Mouse (Mus musculus) neural tube, embryonic 15.5 days (tissue): ENCODE results near the gene 2610042L04Rik. TPM values are rescaled to one million over a fixed set of nuclear protein-coding genes. Genes with fewer than 3 reads are reported as not detected.
"Not testable (repeated sequence)": the region's sequence is repeated elsewhere in the genome, so short reads cannot be mapped to it uniquely, and the experiment has no call there.

ENCODE experiments used
- ATAC-seq: fragments of 200-750 bp; cut with Nextera tagmentation; 2 replicates; pipeline ENCODE4 v1.8.0; 2017; ENCODE audit warnings: mild to moderate bottlenecking, moderate TSS enrichment, moderate library complexity; ENCODE audit not compliant: low FRiP score
- H3K27ac ChIP-seq: fragments of 300-500 bp; sonication (generic); replicated peaks from 2 replicates; pipeline ENCODE4 v1.5.1; 2015; ENCODE audit warnings: mild to moderate bottlenecking, inconsistent platforms
- H3K27me3 ChIP-seq: fragments of 300-500 bp; sonication (generic); replicated peaks from 2 replicates; pipeline ENCODE4 v1.6.1; 2015; ENCODE audit warnings: inconsistent platforms
- H3K36me3 ChIP-seq: fragments of 300-500 bp; sonication (generic); 2 replicates; pipeline ENCODE4 v1.6.1; 2015; ENCODE audit warnings: inconsistent platforms
- H3K4me1 ChIP-seq: fragments of 300-500 bp; sonication (generic); 2 replicates; pipeline ENCODE4 v1.6.1; 2015; ENCODE audit warnings: inconsistent platforms
- H3K4me2 ChIP-seq: fragments of 300-500 bp; sonication (generic); 2 replicates; pipeline ENCODE4 v1.6.1; 2015; ENCODE audit warnings: inconsistent platforms, mild to moderate bottlenecking, moderate library complexity
- H3K4me3 ChIP-seq: fragments of 300-500 bp; sonication (generic); replicated peaks from 2 replicates; pipeline ENCODE4 v1.5.1; 2015; ENCODE audit warnings: mild to moderate bottlenecking, inconsistent platforms
- H3K9ac ChIP-seq: fragments of 300-500 bp; sonication (generic); replicated peaks from 2 replicates; pipeline ENCODE4 v1.6.1; 2015; ENCODE audit warnings: mild to moderate bottlenecking, inconsistent platforms
- H3K9me3 ChIP-seq: fragments of 300-500 bp; sonication (generic); replicated peaks from 2 replicates; pipeline ENCODE4 v1.6.1; 2016; ENCODE audit warnings: inconsistent platforms
- WGBS: fragments of 180-500 bp; shearing (Covaris S2); methylation state at CpG from one replicate; pipeline ENCODE4 v1.1.7; 2015; ENCODE audit warnings: mixed read lengths; 5-methylcytosine and 5-hydroxymethylcytosine counted together
- polyA plus RNA-seq: library from polyadenylated mRNA; unstranded; fragments of >200 nt; fragmentation: Nextera tagmentation; extraction: Ambion mirVana; gene quantifications from 2 replicates; pipeline ENCODE4 v1.2.1, GENCODE M21; 2015

2610042L04Rik gene
- 5.2 and 5.7 TPM in 2 replicates for polyA plus RNA-seq

- not testable (repeated sequence) for H3K4me1 ChIP-seq, ATAC-seq, H3K9me3 ChIP-seq, H3K36me3 ChIP-seq, H3K27ac ChIP-seq, H3K27me3 ChIP-seq
- WGBS, result under 1% methylated on average over 16 of the region's 48 CpGs
- H3K9ac ChIP-seq, result peak within 1 kb of the TSS; percentile 45
- H3K4me2 ChIP-seq, result peak within 1 kb of the TSS; percentile 64
- peak within 1 kb of the TSS; percentile 49 for H3K4me3 ChIP-seq
Measured at GRCm38 (mm10) chr14:4334476-4335080, at the start of gene 2610042L04Rik. TSS of gene 2610042L04Rik (plus strand) at chr14:4334763.

GRCm38 (mm10) chr14:4316983-4317382 lies 17.6 kb upstream of the 2610042L04Rik start, which contains the start of gene Gm3149:
TSS of gene Gm3149 (plus strand) at chr14:4317283.
- H3K9ac ChIP-seq, H3K27me3 ChIP-seq, H3K9me3 ChIP-seq, H3K4me1 ChIP-seq, H3K4me3 ChIP-seq, H3K4me2 ChIP-seq, ATAC-seq, H3K36me3 ChIP-seq, H3K27ac ChIP-seq: not testable (repeated sequence)
- no CpG with 5 or more reads among the region's 1 CpGs for WGBS

GRCm38 (mm10) chr14:4335506-4335905 lies 943 bp downstream of the 2610042L04Rik start:
- H3K27ac ChIP-seq, H3K9me3 ChIP-seq, H3K9ac ChIP-seq, H3K27me3 ChIP-seq, ATAC-seq, H3K4me3 ChIP-seq, H3K36me3 ChIP-seq, H3K4me1 ChIP-seq: not testable (repeated sequence)
- 4% methylated on average over 7 of the region's 8 CpGs for WGBS
- H3K4me2 ChIP-seq, result peak overlapping the region; percentile 23; the same call in 1 of the 2 replicates

GRCm38 (mm10) chr14:4368991-4369390 lies 34.4 kb downstream of the 2610042L04Rik start:
- ATAC-seq, H3K27ac ChIP-seq, H3K27me3 ChIP-seq, H3K36me3 ChIP-seq, H3K9me3 ChIP-seq, H3K4me1 ChIP-seq, H3K4me2 ChIP-seq, H3K9ac ChIP-seq, H3K4me3 ChIP-seq: not testable (repeated sequence)
- WGBS, result 88% methylated on average over 3 of the region's 3 CpGs

GRCm38 (mm10) chr14:4369691-4370090 lies 35.1 kb downstream of the 2610042L04Rik start:
- H3K9ac ChIP-seq, ATAC-seq, H3K4me1 ChIP-seq, H3K9me3 ChIP-seq, H3K4me2 ChIP-seq, H3K27me3 ChIP-seq, H3K27ac ChIP-seq, H3K36me3 ChIP-seq, H3K4me3 ChIP-seq: not testable (repeated sequence)
- 77% methylated on average over 3 of the region's 3 CpGs for WGBS

GRCm38 (mm10) chr14:4377871-4378270 lies 43.3 kb downstream of the 2610042L04Rik start:
- H3K9me3 ChIP-seq, H3K27me3 ChIP-seq, H3K4me2 ChIP-seq, H3K9ac ChIP-seq, H3K4me3 ChIP-seq, ATAC-seq, H3K36me3 ChIP-seq, H3K4me1 ChIP-seq, H3K27ac ChIP-seq: not testable (repeated sequence)

GRCm38 (mm10) chr14:4385606-4386005 lies 51.0 kb downstream of the 2610042L04Rik start:
- not testable (repeated sequence) for ATAC-seq, H3K4me3 ChIP-seq

GRCm38 (mm10) chr14:4392841-4393530 lies 58.4 kb downstream of the 2610042L04Rik start:
- H3K27ac ChIP-seq, H3K4me2 ChIP-seq, H3K27me3 ChIP-seq, ATAC-seq, H3K4me1 ChIP-seq, H3K4me3 ChIP-seq, H3K9ac ChIP-seq, H3K36me3 ChIP-seq, H3K9me3 ChIP-seq: not testable (repeated sequence)
- 93% methylated on average over 4 of the region's 6 CpGs for WGBS

More at GRCm38 (mm10) chr14:4385606-4386005, 51.0 kb downstream of the 2610042L04Rik start:
- not testable (repeated sequence) for H3K27me3 ChIP-seq, H3K9ac ChIP-seq, H3K36me3 ChIP-seq, H3K4me2 ChIP-seq, H3K4me1 ChIP-seq, H3K9me3 ChIP-seq, H3K27ac ChIP-seq

- H3K4me1 ChIP-seq, H3K4me3 ChIP-seq, H3K9ac ChIP-seq, H3K27ac ChIP-seq, ATAC-seq, H3K9me3 ChIP-seq, H3K36me3 ChIP-seq, H3K4me2 ChIP-seq, H3K27me3 ChIP-seq: not testable (repeated sequence)
- 64% methylated on average over 1 of the region's 3 CpGs for WGBS
Measured at GRCm38 (mm10) chr14:4397226-4397625, 62.7 kb downstream of the 2610042L04Rik start, which contains the start of gene Gm3159. TSS of gene Gm3159 (plus strand) at chr14:4397526.

GRCm38 (mm10) chr14:4398624-4399023 lies 64.1 kb downstream of the 2610042L04Rik start:
- H3K9me3 ChIP-seq, H3K4me1 ChIP-seq, H3K27ac ChIP-seq, H3K36me3 ChIP-seq, H3K4me2 ChIP-seq, H3K4me3 ChIP-seq, H3K9ac ChIP-seq, ATAC-seq, H3K27me3 ChIP-seq: not testable (repeated sequence)

- H3K27ac ChIP-seq, H3K36me3 ChIP-seq, H3K4me2 ChIP-seq, H3K4me1 ChIP-seq, ATAC-seq, H3K4me3 ChIP-seq, H3K27me3 ChIP-seq, H3K9me3 ChIP-seq, H3K9ac ChIP-seq: not testable (repeated sequence)
- 92% methylated on average over 5 of the region's 5 CpGs for WGBS
Measured at GRCm38 (mm10) chr14:4400115-4400789, 65.7 kb downstream of the 2610042L04Rik start.

- H3K4me1 ChIP-seq, H3K36me3 ChIP-seq, H3K9ac ChIP-seq, H3K9me3 ChIP-seq, ATAC-seq, H3K27me3 ChIP-seq, H3K4me2 ChIP-seq, H3K4me3 ChIP-seq, H3K27ac ChIP-seq: not testable (repeated sequence)
- 84% methylated on average over 5 of the region's 5 CpGs for WGBS
Measured at GRCm38 (mm10) chr14:4401245-4401644, 66.7 kb downstream of the 2610042L04Rik start.
